26 mouse cellular contexts compared by ENCODE assay signal in genomic region chr3:108727776-108728175, GRCm38 (mm10). TPM values are rescaled to one million over a fixed set of nuclear protein-coding genes. Genes with fewer than 3 reads are reported as not detected.
"Had no signal": no experiment of that assay in that cellular context is flagged by ENCODE, and none has a peak within 500 bp of the region (broad histone marks: within the 10 kb centered on the region; RNA-seq: fewer than 3 reads in every experiment).

No protein-coding gene starts in this region.

- DNase-seq: kidney, adult 18-20 months; kidney, adult 9 months; kidney, postnatal 14 days; kidney, postnatal 4 days; left cerebral cortex, postnatal 4 days; liver; lung, adult 18-20 months; lung, postnatal 10 days; lung, postnatal 36 days; retina, postnatal 1 day; right cerebral cortex, postnatal 25 days; thymus, adult 18-20 months; thymus, postnatal 4 days had no signal

- H3K4me3 ChIP-seq: limb, embryonic 13.5 days; liver, embryonic 12.5 days; liver, embryonic 15.5 days; lung, embryonic 15.5 days; megakaryocyte, embryonic 14.5 days; midbrain, embryonic 12.5 days; midbrain, embryonic 15.5 days; myocyte; neural tube, embryonic 13.5 days had no signal

- H3K27me3 ChIP-seq: limb, embryonic 13.5 days; lung, embryonic 15.5 days; midbrain, embryonic 12.5 days; midbrain, embryonic 15.5 days; neural tube, embryonic 13.5 days had no signal

- H3K9ac ChIP-seq: limb, embryonic 13.5 days; liver, embryonic 12.5 days; liver, embryonic 15.5 days; lung, embryonic 15.5 days; midbrain, embryonic 12.5 days; midbrain, embryonic 15.5 days; neural tube, embryonic 13.5 days had no signal

- H3K9me3 ChIP-seq: limb, embryonic 13.5 days; liver, embryonic 12.5 days; liver, embryonic 15.5 days; lung, embryonic 15.5 days; midbrain, embryonic 12.5 days; midbrain, embryonic 15.5 days; neural tube, embryonic 13.5 days had no signal

- H3K27ac ChIP-seq: limb, embryonic 13.5 days; liver, embryonic 12.5 days; liver, embryonic 15.5 days; lung, embryonic 15.5 days; midbrain, embryonic 12.5 days; midbrain, embryonic 15.5 days; neural tube, embryonic 13.5 days had no signal

- ATAC-seq: liver, embryonic 12.5 days; midbrain, embryonic 15.5 days had no signal

- H3K4me2 ChIP-seq: limb, embryonic 13.5 days; liver, embryonic 12.5 days; liver, embryonic 15.5 days; lung, embryonic 15.5 days; midbrain, embryonic 12.5 days; midbrain, embryonic 15.5 days; neural tube, embryonic 13.5 days had no signal

- H3K36me3 ChIP-seq: limb, embryonic 13.5 days; liver, embryonic 12.5 days; liver, embryonic 15.5 days; lung, embryonic 15.5 days; midbrain, embryonic 12.5 days; midbrain, embryonic 15.5 days; neural tube, embryonic 13.5 days had no signal

RNA-seq across cellular contexts. Expression of gene Aknad1, which starts 11.7 kb away (rescaled TPM):
- total RNA-seq: layer of hippocampus, adult 18-20 months; left cerebral cortex, adult 8-10 months; left cerebral cortex, postnatal 4 days; neutrophil, adult 5-6 weeks had no signal
- polyA plus RNA-seq: midbrain, embryonic 15.5 days; neural tube, embryonic 13.5 days; small intestine, adult 2 months had no signal
